Mouse (Mus musculus) lung, postnatal 0 days (tissue): ENCODE measurements around the gene Phka2.

Experiments used
- CTCF ChIP-seq: IDR thresholded peaks from 2 replicates; pipeline ENCODE4 v1.5.1; 2016; ENCODE audit warnings: antibody characterized with exemption, mild to moderate bottlenecking
- EP300 ChIP-seq: IDR thresholded peaks from 2 replicates; pipeline ENCODE4 v1.6.1; 2016; ENCODE audit warnings: antibody characterized with exemption, mild to moderate bottlenecking, control low read depth

DNA sequence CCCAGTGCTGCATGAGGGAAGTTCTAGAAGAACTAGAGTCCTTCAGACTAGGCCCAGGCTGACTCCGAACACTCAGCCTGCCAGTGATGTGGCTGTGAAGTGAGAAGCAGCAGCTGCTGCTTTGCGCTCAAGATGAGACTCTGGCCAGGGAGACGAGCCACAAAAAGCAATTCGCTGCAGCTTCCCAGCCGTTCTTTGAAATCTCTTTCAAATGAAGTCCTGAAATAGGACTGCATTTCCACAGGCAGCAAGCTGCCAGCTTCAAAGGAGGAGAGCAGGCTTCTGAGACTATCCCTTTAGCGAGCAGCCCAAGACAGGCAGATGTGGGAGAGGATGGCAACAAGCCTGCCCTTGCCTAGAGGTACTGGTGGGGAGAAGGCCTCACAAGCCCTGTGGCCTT lies 91.0 kb downstream of the Phka2 start:
- no peak for TF ChIP-seq EP300
- TF ChIP-seq CTCF: no peak
